Mouse (Mus musculus) myocyte (in vitro differentiated cells): Measurements from ENCODE around the gene Ipmk. TPM values are rescaled to one million over a fixed set of nuclear protein-coding genes. Genes with fewer than 3 reads are reported as not detected.

Experiments
- H3K27me3 ChIP-seq: one replicate; pipeline ENCODE4 v1.6.1; 2011; ENCODE audit not compliant: control insufficient read depth, insufficient read depth, insufficient read length
- H3K36me3 ChIP-seq: one replicate; pipeline ENCODE4 v1.6.1; 2011; ENCODE audit not compliant: control insufficient read depth, insufficient read depth
- H3K4me2 ChIP-seq: one replicate; pipeline ENCODE4 v1.6.1; 2011; ENCODE audit warnings: low read depth, control low read depth
- H3K4me3 ChIP-seq: one replicate; pipeline ENCODE4 v1.5.1; 2011; ENCODE audit warnings: mild to moderate bottlenecking, control low read depth, moderate library complexity
- H3K79me2 ChIP-seq: one replicate; pipeline ENCODE4 v1.6.1; 2011; ENCODE audit not compliant: control insufficient read depth, insufficient read depth
- H3ac ChIP-seq: one replicate; pipeline ENCODE4 v1.6.1; 2011; ENCODE audit not compliant: control insufficient read depth, insufficient read length
- CEBPB ChIP-seq: IDR thresholded peaks from 2 replicates; pipeline ENCODE4 v1.6.1; 2011; ENCODE audit warnings: mild to moderate bottlenecking, moderate library complexity; ENCODE audit not compliant: poor library complexity, insufficient read depth, severe bottlenecking
- E2F4 ChIP-seq: IDR thresholded peaks from one replicate; pipeline ENCODE4 v1.6.1; 2011; ENCODE audit warnings: mild to moderate bottlenecking, control low read depth, moderate library complexity; ENCODE audit not compliant: insufficient read depth
- MAX ChIP-seq: IDR thresholded peaks from one replicate; pipeline ENCODE4 v1.6.1; 2011; ENCODE audit warnings: low read depth, mild to moderate bottlenecking, control low read depth
- MYOD1 ChIP-seq, 3 experiments: IDR thresholded peaks; one replicate each; pipeline ENCODE4 v1.6.1; 2011; ENCODE audit warnings: control low read depth in 2 of 3, low read depth in 2 of 3, mild to moderate bottlenecking in 2 of 3, moderate library complexity in 1 of 3; ENCODE audit not compliant: insufficient read length in 2 of 3, control insufficient read depth in 1 of 3
- MYOG ChIP-seq, 3 experiments: IDR thresholded peaks; one replicate each; pipeline ENCODE4 v1.6.1; 2011; ENCODE audit warnings: control low read depth in 2 of 3, low read depth in 2 of 3, mild to moderate bottlenecking in 2 of 3; ENCODE audit not compliant: insufficient read length in 2 of 3, control insufficient read depth in 1 of 3, insufficient read depth in 1 of 3
- POLR2A ChIP-seq: IDR thresholded peaks from one replicate; pipeline ENCODE4 v1.6.1; 2011; ENCODE audit warnings: low read depth, mild to moderate bottlenecking, control low read depth, moderate library complexity; ENCODE audit not compliant: insufficient read length
- POLR2AphosphoS2 ChIP-seq: IDR thresholded peaks from one replicate; pipeline ENCODE4 v1.6.1; 2011; ENCODE audit warnings: low read depth, control low read depth; ENCODE audit not compliant: insufficient read length
- REST ChIP-seq: IDR thresholded peaks from one replicate; pipeline ENCODE4 v1.6.1; 2011; ENCODE audit warnings: mild to moderate bottlenecking, control low read depth, moderate library complexity; ENCODE audit not compliant: insufficient read depth, insufficient read length
- SRF ChIP-seq: IDR thresholded peaks from one replicate; pipeline ENCODE4 v1.6.1; 2011; ENCODE audit warnings: low read depth; ENCODE audit not compliant: control insufficient read depth, insufficient read length
- TCF12 ChIP-seq: IDR thresholded peaks from one replicate; pipeline ENCODE4 v1.6.1; 2011; ENCODE audit warnings: mild to moderate bottlenecking, control low read depth; ENCODE audit not compliant: poor library complexity, insufficient read depth, severe bottlenecking
- TCF3 ChIP-seq: IDR thresholded peaks from one replicate; pipeline ENCODE4 v1.6.1; 2011; ENCODE audit warnings: low read depth, control low read depth; ENCODE audit not compliant: insufficient read length
- USF1 ChIP-seq: IDR thresholded peaks from one replicate; pipeline ENCODE4 v1.6.1; 2011; ENCODE audit warnings: low read depth, mild to moderate bottlenecking, control low read depth, moderate library complexity
- polyA plus RNA-seq: library from polyadenylated mRNA; unstranded; fragments of >200 nt; fragmentation: generic; extraction: Trizol; gene quantifications from one replicate; pipeline ENCODE4 v1.2.1, GENCODE M21; 2012; ENCODE audit warnings: missing spikeins

Gene Ipmk
- polyA plus RNA-seq, 1 experiment: 7.4 TPM

GRCm38 (mm10) chr10:71339463-71339862 is 8.1 kb upstream of the Ipmk start:
- H3K4me2 ChIP-seq: no peak overlapping the region
- H3K4me3 ChIP-seq: no peak overlapping the region
- peaks cover 11% of the 10 kb centered on the region for H3K36me3 ChIP-seq
- H3K79me2 ChIP-seq: peaks cover 42% of the 10 kb centered on the region
- H3K27me3 ChIP-seq: no peaks in the 10 kb centered on the region
- no peak overlapping the region for H3ac ChIP-seq
- TF ChIP-seq TCF3 (no peak), POLR2A (no peak), MAX (no peak), SRF (no peak), USF1 (no peak), E2F4 (no peak), MYOG (IDR thresholded peaks at IDR 0.05; ENCODE audit: control insufficient read depth in 1 of 3, insufficient read depth in 1 of 3, insufficient read length in 2 of 3, low read depth in 2 of 3) (no peak)

- TF ChIP-seq MYOD1 (IDR thresholded peaks at IDR 0.05; ENCODE audit: control insufficient read depth in 1 of 3, insufficient read length in 2 of 3, low read depth in 2 of 3) (no peak), POLR2AphosphoS2 (no peak), E2F4 (no peak), SRF (no peak), MAX (no peak), USF1 (no peak), MYOG (IDR thresholded peaks at IDR 0.05; ENCODE audit: control insufficient read depth in 1 of 3, insufficient read depth in 1 of 3, insufficient read length in 2 of 3, low read depth in 2 of 3) (no peak), REST (no peak)
Measured at GRCm38 (mm10) chr10:71340195-71340594, 7.4 kb upstream of the Ipmk start.

GRCm38 (mm10) chr10:71341290-71341689 is 6.3 kb upstream of the Ipmk start:
- no peak overlapping the region for H3ac ChIP-seq
- no peaks in the 10 kb centered on the region for H3K27me3 ChIP-seq
- H3K36me3 ChIP-seq: peaks cover 4% of the 10 kb centered on the region
- peaks cover 43% of the 10 kb centered on the region for H3K79me2 ChIP-seq
- H3K4me2 ChIP-seq: no peak overlapping the region
- TF ChIP-seq MAX: no peak
- TF ChIP-seq USF1: no peak
- TF ChIP-seq E2F4: no peak
- TF ChIP-seq REST: no peak
- TF ChIP-seq MYOG (IDR thresholded peaks at IDR 0.05; ENCODE audit: control insufficient read depth in 1 of 3, insufficient read depth in 1 of 3, insufficient read length in 2 of 3, low read depth in 2 of 3): no peak
- no peak for TF ChIP-seq CEBPB
- no peak overlapping the region for H3K4me3 ChIP-seq

More at GRCm38 (mm10) chr10:71340195-71340594, 7.4 kb upstream of the Ipmk start:
- H3K36me3 ChIP-seq: peaks cover 11% of the 10 kb centered on the region
- H3K4me2 ChIP-seq: no peak overlapping the region
- H3K79me2 ChIP-seq: peaks cover 43% of the 10 kb centered on the region
- no peak overlapping the region for H3K4me3 ChIP-seq
- H3K27me3 ChIP-seq: no peaks in the 10 kb centered on the region
- no peak overlapping the region for H3ac ChIP-seq

GRCm38 (mm10) chr10:71342030-71342805 is 5.3 kb upstream of the Ipmk start:
- Histone ChIP-seq H3ac (no peak overlapping the region), H3K4me3 (no peak overlapping the region), H3K36me3 (no peaks in the 10 kb centered on the region), H3K27me3 (no peaks in the 10 kb centered on the region), H3K79me2 (peaks cover 43% of the 10 kb centered on the region), H3K4me2 (no peak overlapping the region)
- TF ChIP-seq MYOG (IDR thresholded peaks at IDR 0.05; ENCODE audit: control insufficient read depth in 1 of 3, insufficient read depth in 1 of 3, insufficient read length in 2 of 3, low read depth in 2 of 3) (no peak), POLR2AphosphoS2 (no peak), REST (no peak)

GRCm38 (mm10) chr10:71343130-71343529 is 4.4 kb upstream of the Ipmk start:
- H3K36me3 ChIP-seq: no peaks in the 10 kb centered on the region
- H3K79me2 ChIP-seq: peaks cover 43% of the 10 kb centered on the region
- no peaks in the 10 kb centered on the region for H3K27me3 ChIP-seq
- peak overlapping the region; percentile 92 for H3K4me2 ChIP-seq
- no peak for TF ChIP-seq MYOD1 (IDR thresholded peaks at IDR 0.05; ENCODE audit: control insufficient read depth in 1 of 3, insufficient read length in 2 of 3, low read depth in 2 of 3)
- no peak for TF ChIP-seq REST
- no peak for TF ChIP-seq SRF
- TF ChIP-seq MYOG (IDR thresholded peaks at IDR 0.05; ENCODE audit: control insufficient read depth in 1 of 3, insufficient read depth in 1 of 3, insufficient read length in 2 of 3, low read depth in 2 of 3): no peak
- TF ChIP-seq POLR2AphosphoS2: no peak
- no peak for TF ChIP-seq MAX
- no peak for TF ChIP-seq CEBPB
- TF ChIP-seq TCF3: no peak
- TF ChIP-seq TCF12: no peak
- TF ChIP-seq E2F4: no peak
- TF ChIP-seq POLR2A: no peak
- no peak for TF ChIP-seq USF1
- no peak overlapping the region for H3ac ChIP-seq
- no peak overlapping the region for H3K4me3 ChIP-seq
